In the genomic region with DNA sequence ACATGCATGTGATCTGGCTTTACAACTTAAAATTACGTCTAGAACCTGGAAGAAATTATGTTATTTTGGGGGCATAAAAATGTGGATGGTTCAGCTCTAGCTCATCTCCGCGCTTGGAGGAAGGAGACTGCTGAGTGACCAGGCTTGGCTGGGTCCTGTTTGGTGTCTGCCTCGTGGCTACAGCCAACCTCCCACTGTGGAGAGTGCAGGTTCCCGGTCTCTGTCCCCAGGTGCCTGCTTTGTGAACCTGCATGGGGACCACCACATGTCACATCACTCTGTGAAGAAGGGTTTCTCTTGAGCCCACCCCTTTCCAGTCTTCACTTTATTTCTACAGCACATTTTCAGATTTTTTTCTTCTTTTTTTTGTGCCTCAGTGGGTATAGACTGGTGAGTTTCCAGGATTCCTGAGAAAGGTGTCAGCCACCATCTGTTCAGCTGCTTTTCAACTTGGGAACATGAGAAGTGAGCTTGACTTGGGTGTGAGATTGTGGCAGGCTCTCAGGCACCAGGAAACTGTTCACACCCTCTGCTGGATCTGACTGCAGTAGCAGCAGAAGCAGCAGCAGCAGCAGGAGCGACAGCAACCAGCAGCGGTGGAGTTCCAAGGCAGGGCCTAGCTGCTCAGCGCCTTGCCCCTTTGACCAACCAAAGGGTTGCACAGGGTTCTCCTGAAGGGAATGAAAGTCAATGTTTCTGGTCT, we compare ENCODE assay signal across 20 mouse cellular contexts.
DNase-seq lines count a peak whose midpoint lies in the region; ATAC-seq and TF ChIP-seq lines count a peak whose summit lies in the region.
"Had no signal": no experiment of that assay in that cellular context is flagged by ENCODE, and none has a peak within 500 bp of the region (broad histone marks: within the 10 kb centered on the region; RNA-seq: fewer than 3 reads in every experiment).

No protein-coding gene starts in this region.

- no peaks in the 10 kb centered on the region for H3K9me3 ChIP-seq in forebrain, embryonic 13.5 days (replicated peaks)
- no peaks in the 10 kb centered on the region for H3K9me3 ChIP-seq in forebrain, embryonic 12.5 days
- no peaks in the 10 kb centered on the region for H3K9me3 ChIP-seq in heart, embryonic 10.5 days
- H3K9me3 ChIP-seq: heart, embryonic 13.5 days; limb, embryonic 13.5 days; liver, embryonic 13.5 days; stomach, embryonic 15.5 days had no signal

- no peak for TF ChIP-seq POLR2A in heart, adult 2 months (IDR thresholded peaks at IDR 0.05; ENCODE audit: insufficient read depth, low read depth, low read length)

- no peak for TF ChIP-seq CTCF in heart, adult 2 months (IDR thresholded peaks at IDR 0.05)

- intact Hi-C loops in heart, adult 2 months (cut with DNase I), result no loop called here

- 62% methylated on average over 8 of the region's 8 CpGs for WGBS in forebrain, embryonic 13.5 days
- 59% methylated on average over 8 of the region's 8 CpGs for WGBS in forebrain, embryonic 12.5 days
- 31% methylated on average over 8 of the region's 8 CpGs for WGBS in heart, embryonic 10.5 days
- WGBS in heart, adult 2 months, result 53% methylated on average over 8 of the region's 8 CpGs

- H3K36me3 ChIP-seq in forebrain, embryonic 13.5 days (ENCODE audit: poor library complexity, severe bottlenecking), result no peaks in the 10 kb centered on the region
- no peaks in the 10 kb centered on the region for H3K36me3 ChIP-seq in forebrain, embryonic 12.5 days (replicated peaks)
- no peaks in the 10 kb centered on the region for H3K36me3 ChIP-seq in heart, embryonic 10.5 days
- H3K36me3 ChIP-seq in heart, adult 2 months (ENCODE audit: control insufficient read depth, insufficient read depth, low read length), result no peaks in the 10 kb centered on the region
- H3K36me3 ChIP-seq: heart, embryonic 13.5 days; limb, embryonic 13.5 days; liver, embryonic 13.5 days; stomach, embryonic 15.5 days had no signal

- TF ChIP-seq EP300 in heart, adult 2 months (IDR thresholded peaks at IDR 0.05; ENCODE audit: insufficient read depth, low read depth, low read length), result no peak

- H3K27ac ChIP-seq in forebrain, embryonic 13.5 days, result no peak overlapping the region
- no peak overlapping the region for H3K27ac ChIP-seq in forebrain, embryonic 12.5 days
- no peak overlapping the region for H3K27ac ChIP-seq in heart, embryonic 10.5 days
- no peak overlapping the region for H3K27ac ChIP-seq in heart, adult 2 months
- H3K27ac ChIP-seq: gastrocnemius, adult 2 months; heart, embryonic 13.5 days; hindbrain, embryonic 14.5 days; limb, embryonic 13.5 days; liver, embryonic 13.5 days; stomach, embryonic 15.5 days had no signal

- DNase-seq in heart, embryonic 10.5 days (ENCODE audit: low spot score), result peak; percentile 75
- DNase-seq in heart, adult 2 months, result no peak
- DNase-seq in right cerebral cortex, adult 18-20 months, result peak; percentile 43
- DNase-seq in right cerebral cortex, postnatal 4 days, result no peak
- DNase-seq in telencephalon, adult 2 months (ENCODE audit: low read depth, low spot score), result peak; percentile 63
- DNase-seq in lung, postnatal 10 days, result no peak
- DNase-seq: adrenal gland, adult 2 months; cerebellum, adult 9-10 months; gastrocnemius, adult 2 months; kidney, postnatal 36 days; liver, embryonic 13.5 days; lung, embryonic 14.5 days; retina, postnatal 1 day had no signal

- no peak overlapping the region for H3K4me3 ChIP-seq in forebrain, embryonic 13.5 days
- H3K4me3 ChIP-seq in forebrain, embryonic 12.5 days (replicated peaks), result no peak overlapping the region
- no peak overlapping the region for H3K4me3 ChIP-seq in heart, embryonic 10.5 days
- no peak overlapping the region for H3K4me3 ChIP-seq in heart, adult 2 months
- H3K4me3 ChIP-seq: gastrocnemius, adult 2 months; heart, embryonic 13.5 days; limb, embryonic 13.5 days; liver, embryonic 13.5 days; stomach, embryonic 15.5 days had no signal

- no peaks in the 10 kb centered on the region for H3K79me2 ChIP-seq in heart, adult 2 months (replicated peaks; ENCODE audit: control insufficient read depth, insufficient read depth, low read length)

- no peak overlapping the region for H3K4me2 ChIP-seq in forebrain, embryonic 13.5 days
- no peak overlapping the region for H3K4me2 ChIP-seq in forebrain, embryonic 12.5 days
- H3K4me2 ChIP-seq: heart, embryonic 13.5 days; hindbrain, embryonic 14.5 days; limb, embryonic 13.5 days; liver, embryonic 13.5 days; lung, embryonic 14.5 days; stomach, embryonic 15.5 days had no signal

- H3K4me1 ChIP-seq in forebrain, embryonic 13.5 days, result peaks cover 15% of the 10 kb centered on the region
- H3K4me1 ChIP-seq in forebrain, embryonic 12.5 days, result peaks cover 9% of the 10 kb centered on the region; the same call in 1 of the 2 replicates
- peaks cover 21% of the 10 kb centered on the region; the same call in 1 of the 2 replicates for H3K4me1 ChIP-seq in heart, embryonic 10.5 days
- no peaks in the 10 kb centered on the region for H3K4me1 ChIP-seq in heart, adult 2 months (ENCODE audit: control insufficient read depth, insufficient read depth, low read length)
- H3K4me1 ChIP-seq: heart, embryonic 13.5 days; liver, embryonic 13.5 days; stomach, embryonic 15.5 days had no signal

- H3K9ac ChIP-seq in forebrain, embryonic 13.5 days, result no peak overlapping the region
- no peak overlapping the region for H3K9ac ChIP-seq in forebrain, embryonic 12.5 days
- no peak overlapping the region for H3K9ac ChIP-seq in heart, adult 2 months (ENCODE audit: low read depth, low read length)
- H3K9ac ChIP-seq: heart, embryonic 13.5 days; hindbrain, embryonic 14.5 days; limb, embryonic 13.5 days; liver, embryonic 13.5 days; lung, embryonic 14.5 days; stomach, embryonic 15.5 days had no signal

- peak; percentile 63; the same call in 1 of the 2 replicates for ATAC-seq in forebrain, embryonic 13.5 days
- ATAC-seq in forebrain, embryonic 12.5 days (ENCODE audit: low FRiP score), result no peak
- ATAC-seq: intestine, embryonic 16.5 days had no signal

- no peaks in the 10 kb centered on the region for H3K27me3 ChIP-seq in forebrain, embryonic 13.5 days
- H3K27me3 ChIP-seq in forebrain, embryonic 12.5 days, result no peaks in the 10 kb centered on the region
- H3K27me3 ChIP-seq in heart, embryonic 10.5 days (ENCODE audit: insufficient read depth, poor library complexity, severe bottlenecking), result peaks cover 8% of the 10 kb centered on the region; the same call in 1 of the 2 replicates
- H3K27me3 ChIP-seq in heart, adult 2 months (ENCODE audit: control insufficient read depth, insufficient read depth, low read length), result no peaks in the 10 kb centered on the region
- H3K27me3 ChIP-seq: limb, embryonic 13.5 days; liver, embryonic 13.5 days; stomach, embryonic 15.5 days had no signal

Comparison
In these comparisons a context has a peak if more than half of its experiments do, and no peak if none do; other contexts are left out.
1. DNase-seq: peak in heart, embryonic 10.5 days (single experiment), right cerebral cortex, adult 18-20 months (single experiment) and telencephalon, adult 2 months (single experiment); none in heart, adult 2 months (0 of 2), right cerebral cortex, postnatal 4 days (single experiment) and lung, postnatal 10 days (single experiment).